Mouse (Mus musculus) G1E (cell line): ENCODE data around the gene Hoxa5. TPM values are rescaled to one million over a fixed set of nuclear protein-coding genes. Genes with fewer than 3 reads are reported as not detected.

Source experiments
- ATAC-seq: 2 replicates; pipeline ENCODE4 v1.8.0; 2016; ENCODE audit warnings: mild to moderate bottlenecking; ENCODE audit not compliant: insufficient number of reproducible peaks, poor library complexity, low FRiP score, severe bottlenecking; ENCODE audit errors: extremely low read depth
- DNase-seq: peaks from one replicate; pipeline ENCODE4 v3.0.0; 2012; ENCODE audit warnings: low spot score
- H3K27me3 ChIP-seq: 2 replicates; pipeline ENCODE4 v1.6.1; 2012; ENCODE audit warnings: mild to moderate bottlenecking, low read length, inconsistent platforms; ENCODE audit not compliant: insufficient read depth
- H3K36me3 ChIP-seq: replicated peaks from 2 replicates; pipeline ENCODE3; 2012; ENCODE audit warnings: mild to moderate bottlenecking, inconsistent platforms
- H3K4me1 ChIP-seq: 2 replicates; pipeline ENCODE4 v1.6.1; 2012; ENCODE audit warnings: low read depth, low read length, inconsistent platforms, mixed read lengths; ENCODE audit not compliant: insufficient read depth
- H3K4me3 ChIP-seq: 2 replicates; pipeline ENCODE4 v1.5.1; 2012; ENCODE audit warnings: low read depth, mild to moderate bottlenecking, inconsistent platforms, low read length, moderate library complexity, mixed read lengths
- H3K9me3 ChIP-seq: replicated peaks from 2 replicates; pipeline ENCODE4 v1.6.1; 2012; ENCODE audit warnings: inconsistent platforms
- CTCF ChIP-seq: IDR thresholded peaks from 2 replicates; pipeline ENCODE4 v1.5.1; 2012; ENCODE audit warnings: low read depth, low read length, inconsistent platforms, mixed read lengths
- GATA1 ChIP-seq: IDR thresholded peaks from 2 replicates; pipeline ENCODE4 v1.6.1; 2012; ENCODE audit warnings: borderline replicate concordance, low read length, inconsistent platforms, mixed read lengths
- GATA2 ChIP-seq: IDR thresholded peaks from 2 replicates; pipeline ENCODE4 v1.6.1; 2012; ENCODE audit warnings: low read depth, low read length, inconsistent platforms, borderline replicate concordance
- POLR2AphosphoS5 ChIP-seq: IDR thresholded peaks from 2 replicates; pipeline ENCODE4 v1.6.1; 2012; ENCODE audit warnings: low read depth, low read length, inconsistent platforms; ENCODE audit not compliant: insufficient replicate concordance
- TAL1 ChIP-seq: conservative IDR thresholded peaks from 2 replicates; pipeline ENCODE4 v1.6.1; 2012; ENCODE audit warnings: low read depth, low read length, inconsistent platforms, mixed read lengths
- polyA plus RNA-seq: library from polyadenylated mRNA; stranded (reverse); fragments of >175 nt; gene quantifications from 2 replicates; pipeline ENCODE4 v1.2.3, GENCODE M21; 2012
- total RNA-seq, 2 experiments: library from RNA; stranded (forward) in 1 of 2; stranded (reverse) in 1 of 2; fragments of 200-1000 nt in 1 of 2; fragments of >200 nt in 1 of 2; fragmentation: Nextera tagmentation in 1 of 2; gene quantifications; 2 replicates each; pipeline ENCODE4 v1.2.3; 2014 to 2017

The Hoxa5 gene
- total and polyA plus RNA-seq, 3 experiments = 0.05 TPM; not detected in 2

- no peaks in the 10 kb centered on the region for H3K36me3 ChIP-seq
- ATAC-seq (no peak), DNase-seq (no peak)
- H3K4me1 ChIP-seq = no peaks in the 10 kb centered on the region
- TF ChIP-seq GATA2 (no peak), CTCF (no peak), GATA1 (no peak), POLR2AphosphoS5 (no peak), TAL1 (no peak)
- H3K4me3 ChIP-seq = no peak overlapping the region
- H3K9me3 ChIP-seq = no peaks in the 10 kb centered on the region
- H3K27me3 ChIP-seq = peaks cover 15% of the 10 kb centered on the region
Measured at GRCm38 (mm10) chr6:52157466-52158275, 46.7 kb downstream of the Hoxa5 start.

GRCm38 (mm10) chr6:52156551-52157200, 47.7 kb downstream of the Hoxa5 start:
- Histone ChIP-seq H3K4me3 (no peak overlapping the region), H3K4me1 (no peaks in the 10 kb centered on the region), H3K9me3 (no peaks in the 10 kb centered on the region), H3K27me3 (peaks cover 20% of the 10 kb centered on the region), H3K36me3 (no peaks in the 10 kb centered on the region)
- TF ChIP-seq TAL1 (no peak), CTCF (no peak), GATA2 (no peak), GATA1 (no peak), POLR2AphosphoS5 (no peak)
- ATAC-seq (no peak), DNase-seq (no peak)

GRCm38 (mm10) chr6:52155471-52155870, 48.9 kb downstream of the Hoxa5 start:
- Histone ChIP-seq H3K4me3 (no peak overlapping the region), H3K36me3 (no peaks in the 10 kb centered on the region), H3K9me3 (no peaks in the 10 kb centered on the region), H3K4me1 (no peaks in the 10 kb centered on the region), H3K27me3 (peaks cover 16% of the 10 kb centered on the region)
- DNase-seq (no peak), ATAC-seq (no peak)
- TF ChIP-seq GATA2 (no peak), CTCF (no peak), TAL1 (no peak)

GRCm38 (mm10) chr6:52154044-52154443, 50.3 kb downstream of the Hoxa5 start:
- peaks cover 12% of the 10 kb centered on the region for H3K27me3 ChIP-seq
- no peaks in the 10 kb centered on the region for H3K36me3 ChIP-seq
- H3K4me1 ChIP-seq = no peaks in the 10 kb centered on the region
- ATAC-seq (no peak), DNase-seq (no peak)
- TF ChIP-seq POLR2AphosphoS5 = no peak
- TF ChIP-seq GATA1 = no peak
- no peak for TF ChIP-seq CTCF
- no peak for TF ChIP-seq TAL1
- TF ChIP-seq GATA2 = no peak
- H3K9me3 ChIP-seq = no peaks in the 10 kb centered on the region
- no peak overlapping the region for H3K4me3 ChIP-seq

GRCm38 (mm10) chr6:52153270-52153669, 51.1 kb downstream of the Hoxa5 start:
- Histone ChIP-seq H3K36me3 (no peaks in the 10 kb centered on the region), H3K4me1 (no peaks in the 10 kb centered on the region), H3K27me3 (peaks cover 12% of the 10 kb centered on the region), H3K4me3 (no peak overlapping the region), H3K9me3 (no peaks in the 10 kb centered on the region)
- ATAC-seq (no peak), DNase-seq (no peak)
- TF ChIP-seq TAL1 (no peak), GATA2 (no peak), POLR2AphosphoS5 (no peak), GATA1 (no peak), CTCF (no peak)

- Histone ChIP-seq H3K4me1 (no peaks in the 10 kb centered on the region), H3K9me3 (no peaks in the 10 kb centered on the region), H3K27me3 (peaks cover 12% of the 10 kb centered on the region), H3K4me3 (no peak overlapping the region), H3K36me3 (no peaks in the 10 kb centered on the region)
- TF ChIP-seq TAL1 (no peak), GATA2 (no peak), CTCF (no peak), GATA1 (no peak), POLR2AphosphoS5 (no peak)
- no peak for ATAC-seq
- DNase-seq = no peak
Measured at GRCm38 (mm10) chr6:52152226-52153193, 51.9 kb downstream of the Hoxa5 start.

Other genes starting within 250 kb of the Hoxa5 start
- gene Skap2, start 192.0 kb downstream of the Hoxa5 start, total RNA-seq (2014; fragmentation: Nextera tagmentation) = 26.6 and 32.7 TPM in 2 replicates
- 143 and 163 TPM in 2 replicates for gene Skap2, start 192.0 kb downstream of the Hoxa5 start, total RNA-seq (2017)
- gene Skap2, start 192.0 kb downstream of the Hoxa5 start, polyA plus RNA-seq = 4.7 and 5.2 TPM in 2 replicates
- gene Hoxa1, start 46.3 kb downstream of the Hoxa5 start, total RNA-seq (2014; fragmentation: Nextera tagmentation) = not detected in 2 replicates
- 0.22 TPM in 1 of 2 replicates, not detected in the other for gene Hoxa1, start 46.3 kb downstream of the Hoxa5 start, total RNA-seq (2017)
- gene Hoxa1, start 46.3 kb downstream of the Hoxa5 start, polyA plus RNA-seq = not detected in 2 replicates
- gene Hoxa2, start 39.8 kb downstream of the Hoxa5 start, total RNA-seq (2014; fragmentation: Nextera tagmentation) = not detected in 2 replicates
- 0.06 TPM in 1 of 2 replicates, not detected in the other for gene Hoxa2, start 39.8 kb downstream of the Hoxa5 start, total RNA-seq (2017)
- not detected in 2 replicates for gene Hoxa2, start 39.8 kb downstream of the Hoxa5 start, polyA plus RNA-seq
- gene 5730596B20Rik, start 27.1 kb downstream of the Hoxa5 start, total RNA-seq (2014; fragmentation: Nextera tagmentation) = not detected in 2 replicates
- gene 5730596B20Rik, start 27.1 kb downstream of the Hoxa5 start, total RNA-seq (2017) = 0.05 and 0.06 TPM in 2 replicates
- gene 5730596B20Rik, start 27.1 kb downstream of the Hoxa5 start, polyA plus RNA-seq = not detected in 2 replicates
- not detected in 2 replicates for gene Hoxa4, start 12.8 kb downstream of the Hoxa5 start, total RNA-seq (2014; fragmentation: Nextera tagmentation)
- not detected in 2 replicates for gene Hoxa4, start 12.8 kb downstream of the Hoxa5 start, total RNA-seq (2017)
- gene Hoxa4, start 12.8 kb downstream of the Hoxa5 start, polyA plus RNA-seq = not detected in 2 replicates
- not detected in 2 replicates for gene Hoxa6, start 4.1 kb upstream of the Hoxa5 start, total RNA-seq (2014; fragmentation: Nextera tagmentation)
- 0.16 TPM in 1 of 2 replicates, not detected in the other for gene Hoxa6, start 4.1 kb upstream of the Hoxa5 start, total RNA-seq (2017)
- not detected in 2 replicates for gene Hoxa6, start 4.1 kb upstream of the Hoxa5 start, polyA plus RNA-seq
- gene Hoxa3, start 8.7 kb upstream of the Hoxa5 start, total RNA-seq (2014; fragmentation: Nextera tagmentation) = not detected in 2 replicates
- 0.16 and 0.17 TPM in 2 replicates for gene Hoxa3, start 8.7 kb upstream of the Hoxa5 start, total RNA-seq (2017)
- not detected in 2 replicates for gene Hoxa3, start 8.7 kb upstream of the Hoxa5 start, polyA plus RNA-seq
- not detected in 2 replicates for gene Gm28308, start 8.8 kb upstream of the Hoxa5 start, total RNA-seq (2014; fragmentation: Nextera tagmentation)
- not detected in 2 replicates for gene Gm28308, start 8.8 kb upstream of the Hoxa5 start, total RNA-seq (2017)
- not detected in 2 replicates for gene Gm28308, start 8.8 kb upstream of the Hoxa5 start, polyA plus RNA-seq
- not detected in 2 replicates for gene Hoxa7, start 17.3 kb upstream of the Hoxa5 start, total RNA-seq (2014; fragmentation: Nextera tagmentation)
- 0.23 and 0.66 TPM in 2 replicates for gene Hoxa7, start 17.3 kb upstream of the Hoxa5 start, total RNA-seq (2017)
- gene Hoxa7, start 17.3 kb upstream of the Hoxa5 start, polyA plus RNA-seq = 0.11 TPM in 1 of 2 replicates, not detected in the other
- not detected in 2 replicates for gene Hoxa9, start 26.5 kb upstream of the Hoxa5 start, total RNA-seq (2014; fragmentation: Nextera tagmentation)
- 0.05 and 0.12 TPM in 2 replicates for gene Hoxa9, start 26.5 kb upstream of the Hoxa5 start, total RNA-seq (2017)
- not detected in 2 replicates for gene Hoxa9, start 26.5 kb upstream of the Hoxa5 start, polyA plus RNA-seq
- gene Hoxa10, start 36.3 kb upstream of the Hoxa5 start, total RNA-seq (2014; fragmentation: Nextera tagmentation) = not detected in 2 replicates
- gene Hoxa10, start 36.3 kb upstream of the Hoxa5 start, total RNA-seq (2017) = 0.05 TPM in 1 of 2 replicates, not detected in the other
- gene Hoxa10, start 36.3 kb upstream of the Hoxa5 start, polyA plus RNA-seq = not detected in 2 replicates
- not detected in 2 replicates for gene Hoxa11, start 41.2 kb upstream of the Hoxa5 start, total RNA-seq (2014; fragmentation: Nextera tagmentation)
- 0.12 TPM in 1 of 2 replicates, not detected in the other for gene Hoxa11, start 41.2 kb upstream of the Hoxa5 start, total RNA-seq (2017)
- gene Hoxa11, start 41.2 kb upstream of the Hoxa5 start, polyA plus RNA-seq = not detected in 2 replicates
- gene Hoxa13, start 56.3 kb upstream of the Hoxa5 start, total RNA-seq (2014; fragmentation: Nextera tagmentation) = not detected in 2 replicates
- gene Hoxa13, start 56.3 kb upstream of the Hoxa5 start, total RNA-seq (2017) = not detected in 2 replicates
- not detected in 2 replicates for gene Hoxa13, start 56.3 kb upstream of the Hoxa5 start, polyA plus RNA-seq
- not detected in 2 replicates for gene Evx1, start 108.9 kb upstream of the Hoxa5 start, total RNA-seq (2014; fragmentation: Nextera tagmentation)
- not detected in 2 replicates for gene Evx1, start 108.9 kb upstream of the Hoxa5 start, total RNA-seq (2017)
- not detected in 2 replicates for gene Evx1, start 108.9 kb upstream of the Hoxa5 start, polyA plus RNA-seq